Mouse (Mus musculus) bone marrow macrophage, adult 2 months (primary cell): Measurements from ENCODE around the gene Bbs4.

Experiments used
- CTCF ChIP-seq: IDR thresholded peaks from 2 replicates; pipeline ENCODE4 v1.5.1; 2012; ENCODE audit warnings: low read depth, mild to moderate bottlenecking, low read length, moderate library complexity
- POLR2A ChIP-seq: IDR thresholded peaks from 2 replicates; pipeline ENCODE4 v1.6.1; 2012; ENCODE audit warnings: mild to moderate bottlenecking, low read depth, low read length, borderline replicate concordance

DNA sequence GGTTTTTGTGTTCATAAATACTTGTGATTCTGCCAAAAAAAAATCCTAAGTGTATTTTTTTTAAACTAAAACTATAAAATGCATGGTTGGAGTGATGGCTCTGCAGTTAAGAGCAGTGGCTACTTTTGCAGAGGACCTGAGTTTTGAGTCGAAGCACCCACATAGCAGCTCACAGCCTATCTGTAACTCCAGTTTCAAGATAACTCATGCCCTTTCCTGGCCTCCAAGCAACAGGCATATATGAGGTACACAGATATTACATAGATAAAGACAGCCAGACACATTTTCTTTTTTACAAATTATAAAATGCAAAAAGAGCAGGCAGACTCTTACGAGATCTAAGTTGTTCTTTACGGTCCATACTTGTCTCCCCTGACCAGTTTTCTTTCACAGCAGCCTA is 16.8 kb downstream of the Bbs4 start:
- TF ChIP-seq POLR2A (no peak), CTCF (no peak)
